Mouse (Mus musculus): Measurements from ENCODE around the gene Arhgef3. TPM values are rescaled to one million over a fixed set of nuclear protein-coding genes. Genes with fewer than 3 reads are reported as not detected.

The Arhgef3 gene
- polyA plus RNA-seq, 1 experiment from 2014 or later = 8.4 TPM

GRCm38 (mm10) chr14:27347224-27347623, 232.5 kb downstream of the Arhgef3 start:
- H3K4me1 ChIP-seq = peaks cover 44% of the 10 kb centered on the region
- WGBS = 72% methylated on average over 3 of the region's 3 CpGs
- no peaks in the 10 kb centered on the region for H3K9me3 ChIP-seq (replicated peaks)
- DNase-seq (ENCODE audit: low spot score) = no peak
- 0 out of 2 replicates have a peak, but pooled peaks cover 5% of the 10 kb centered on the region for H3K36me3 ChIP-seq
- no peak overlapping the region for H3K4me3 ChIP-seq
- H3K27ac ChIP-seq = no peak overlapping the region
- H3K27me3 ChIP-seq (ENCODE audit: low read depth, poor library complexity, severe bottlenecking) = no peaks in the 10 kb centered on the region

GRCm38 (mm10) chr14:27347666-27348065, 233.0 kb downstream of the Arhgef3 start:
- H3K27ac ChIP-seq = peak overlapping the region; percentile 51; the same call in 1 of the 2 replicates
- WGBS = 87% methylated on average over 5 of the region's 5 CpGs
- no peaks in the 10 kb centered on the region for H3K9me3 ChIP-seq (replicated peaks)
- no peak overlapping the region for H3K4me3 ChIP-seq
- 0 out of 2 replicates have a peak, but pooled peaks cover 5% of the 10 kb centered on the region for H3K36me3 ChIP-seq
- no peak for DNase-seq (ENCODE audit: low spot score)
- peaks cover 47% of the 10 kb centered on the region for H3K4me1 ChIP-seq
- no peaks in the 10 kb centered on the region for H3K27me3 ChIP-seq (ENCODE audit: low read depth, poor library complexity, severe bottlenecking)

GRCm38 (mm10) chr14:27348088-27348487, 233.4 kb downstream of the Arhgef3 start:
- Histone ChIP-seq H3K4me1 (peaks cover 51% of the 10 kb centered on the region), H3K4me3 (no peak overlapping the region), H3K9me3 (replicated peaks) (no peaks in the 10 kb centered on the region), H3K27ac (peak overlapping the region; percentile 51; the same call in 1 of the 2 replicates), H3K36me3 (0 out of 2 replicates have a peak, but pooled peaks cover 5% of the 10 kb centered on the region), H3K27me3 (ENCODE audit: low read depth, poor library complexity, severe bottlenecking) (no peaks in the 10 kb centered on the region)
- 85% methylated on average over 2 of the region's 2 CpGs for WGBS
- DNase-seq (ENCODE audit: low spot score) = no peak

GRCm38 (mm10) chr14:27348656-27349055, 234.0 kb downstream of the Arhgef3 start:
- 0 out of 2 replicates have a peak, but pooled peaks cover 2% of the 10 kb centered on the region for H3K36me3 ChIP-seq
- no peak overlapping the region for H3K4me3 ChIP-seq
- no peaks in the 10 kb centered on the region for H3K9me3 ChIP-seq (replicated peaks)
- H3K27ac ChIP-seq = no peak overlapping the region
- 90% methylated on average over 4 of the region's 4 CpGs for WGBS
- H3K4me1 ChIP-seq = peaks cover 55% of the 10 kb centered on the region
- no peak for DNase-seq (ENCODE audit: low spot score)
- H3K27me3 ChIP-seq (ENCODE audit: low read depth, poor library complexity, severe bottlenecking) = no peaks in the 10 kb centered on the region

- H3K27me3 ChIP-seq (ENCODE audit: low read depth, poor library complexity, severe bottlenecking) = no peaks in the 10 kb centered on the region
- DNase-seq (ENCODE audit: low spot score) = no peak
- H3K4me1 ChIP-seq = peaks cover 56% of the 10 kb centered on the region
- no peaks in the 10 kb centered on the region for H3K36me3 ChIP-seq
- H3K9me3 ChIP-seq (replicated peaks) = no peaks in the 10 kb centered on the region
- H3K27ac ChIP-seq = no peak overlapping the region
- WGBS = 86% methylated on average over 3 of the region's 3 CpGs
- no peak overlapping the region for H3K4me3 ChIP-seq
These were observed 234.4 kb downstream of the Arhgef3 start for GRCm38 (mm10) chr14:27349120-27349519.

GRCm38 (mm10) chr14:27349828-27350729, 235.4 kb downstream of the Arhgef3 start:
- 89% methylated on average over 17 of the region's 17 CpGs for WGBS
- H3K27ac ChIP-seq = peak overlapping the region; percentile 83
- no peak for DNase-seq (ENCODE audit: low spot score)

GRCm38 (mm10) chr14:27351051-27351475, 236.4 kb downstream of the Arhgef3 start:
- peak overlapping the region; percentile 83 for H3K27ac ChIP-seq
- H3K36me3 ChIP-seq = no peaks in the 10 kb centered on the region
- H3K4me1 ChIP-seq = peaks cover 47% of the 10 kb centered on the region
- 61% methylated on average over 5 of the region's 5 CpGs for WGBS
- no peaks in the 10 kb centered on the region for H3K27me3 ChIP-seq (ENCODE audit: low read depth, poor library complexity, severe bottlenecking)
- no peaks in the 10 kb centered on the region for H3K9me3 ChIP-seq (replicated peaks)
- no peak for DNase-seq (ENCODE audit: low spot score)
- peak overlapping the region; percentile 2; the same call in 1 of the 2 replicates for H3K4me3 ChIP-seq

More at GRCm38 (mm10) chr14:27349828-27350729, 235.4 kb downstream of the Arhgef3 start:
- Histone ChIP-seq H3K4me1 (peaks cover 46% of the 10 kb centered on the region), H3K4me3 (no peak overlapping the region), H3K27me3 (ENCODE audit: low read depth, poor library complexity, severe bottlenecking) (no peaks in the 10 kb centered on the region), H3K9me3 (replicated peaks) (no peaks in the 10 kb centered on the region), H3K36me3 (no peaks in the 10 kb centered on the region)

- H3K4me1 ChIP-seq = peaks cover 48% of the 10 kb centered on the region
- peak overlapping the region; percentile 83 for H3K27ac ChIP-seq
- DNase-seq (ENCODE audit: low spot score) = no peak
These were observed 236.9 kb downstream of the Arhgef3 start for GRCm38 (mm10) chr14:27351476-27352079.

GRCm38 (mm10) chr14:27352470-27352869, 237.8 kb downstream of the Arhgef3 start:
- peak overlapping the region; percentile 77 for H3K27ac ChIP-seq
- no peaks in the 10 kb centered on the region for H3K9me3 ChIP-seq (replicated peaks)
- no peak overlapping the region for H3K4me3 ChIP-seq
- H3K36me3 ChIP-seq = no peaks in the 10 kb centered on the region
- no peak for DNase-seq (ENCODE audit: low spot score)
- peaks cover 48% of the 10 kb centered on the region for H3K4me1 ChIP-seq
- WGBS = 85% methylated on average over 5 of the region's 5 CpGs
- no peaks in the 10 kb centered on the region for H3K27me3 ChIP-seq (ENCODE audit: low read depth, poor library complexity, severe bottlenecking)

More at GRCm38 (mm10) chr14:27351476-27352079, 236.9 kb downstream of the Arhgef3 start:
- peak overlapping the region; percentile 2; the same call in 1 of the 2 replicates for H3K4me3 ChIP-seq
- 57% methylated on average over 4 of the region's 4 CpGs for WGBS
- no peaks in the 10 kb centered on the region for H3K36me3 ChIP-seq
- no peaks in the 10 kb centered on the region for H3K27me3 ChIP-seq (ENCODE audit: low read depth, poor library complexity, severe bottlenecking)
- H3K9me3 ChIP-seq (replicated peaks) = no peaks in the 10 kb centered on the region

- H3K9me3 ChIP-seq (replicated peaks) = no peaks in the 10 kb centered on the region
- 86% methylated on average over 6 of the region's 6 CpGs for WGBS
- DNase-seq (ENCODE audit: low spot score) = no peak
- H3K27me3 ChIP-seq (ENCODE audit: low read depth, poor library complexity, severe bottlenecking) = no peaks in the 10 kb centered on the region
- no peaks in the 10 kb centered on the region for H3K36me3 ChIP-seq
- H3K4me1 ChIP-seq = peaks cover 48% of the 10 kb centered on the region
- no peak overlapping the region for H3K4me3 ChIP-seq
- H3K27ac ChIP-seq = no peak overlapping the region
These were observed 240.5 kb downstream of the Arhgef3 start for GRCm38 (mm10) chr14:27355151-27355550.

- no peak overlapping the region for H3K4me3 ChIP-seq
- H3K4me1 ChIP-seq = peaks cover 42% of the 10 kb centered on the region
- H3K9me3 ChIP-seq (replicated peaks) = no peaks in the 10 kb centered on the region
- H3K36me3 ChIP-seq = no peaks in the 10 kb centered on the region
- no peak overlapping the region for H3K27ac ChIP-seq
- no peak for DNase-seq (ENCODE audit: low spot score)
- 79% methylated on average over 4 of the region's 4 CpGs for WGBS
- no peaks in the 10 kb centered on the region for H3K27me3 ChIP-seq (ENCODE audit: low read depth, poor library complexity, severe bottlenecking)
These were observed 241.2 kb downstream of the Arhgef3 start for GRCm38 (mm10) chr14:27355937-27356336.

- H3K27ac ChIP-seq = peak overlapping the region; percentile 14; the same call in 1 of the 2 replicates
- 74% methylated on average over 6 of the region's 6 CpGs for WGBS
- no peaks in the 10 kb centered on the region for H3K9me3 ChIP-seq (replicated peaks)
- DNase-seq (ENCODE audit: low spot score) = no peak
- H3K4me3 ChIP-seq = no peak overlapping the region
- H3K4me1 ChIP-seq = peaks cover 31% of the 10 kb centered on the region
- H3K36me3 ChIP-seq = no peaks in the 10 kb centered on the region
- H3K27me3 ChIP-seq (ENCODE audit: low read depth, poor library complexity, severe bottlenecking) = no peaks in the 10 kb centered on the region
These were observed 242.4 kb downstream of the Arhgef3 start for GRCm38 (mm10) chr14:27357139-27357538.

- Histone ChIP-seq H3K4me1 (peaks cover 21% of the 10 kb centered on the region), H3K27ac (peak overlapping the region; percentile 30; the same call in 1 of the 2 replicates), H3K27me3 (ENCODE audit: low read depth, poor library complexity, severe bottlenecking) (no peaks in the 10 kb centered on the region), H3K9me3 (replicated peaks) (no peaks in the 10 kb centered on the region), H3K36me3 (no peaks in the 10 kb centered on the region), H3K4me3 (no peak overlapping the region)
- DNase-seq (ENCODE audit: low spot score) = no peak
- 74% methylated on average over 6 of the region's 6 CpGs for WGBS
These were observed 243.5 kb downstream of the Arhgef3 start for GRCm38 (mm10) chr14:27358202-27358601.
